10 mouse cellular contexts compared by ENCODE assay signal in genomic region chr5:75829850-75830625, GRCm38 (mm10).
A peak's percentile ranks its signal among the peaks of the same experiment; 100 is the strongest.
DNase-seq lines count a peak whose midpoint lies in the region; ATAC-seq and TF ChIP-seq lines count a peak whose summit lies in the region.
"Had no signal": no experiment of that assay in that cellular context is flagged by ENCODE, and none has a peak within 500 bp of the region (broad histone marks: within the 10 kb centered on the region; RNA-seq: fewer than 3 reads in every experiment).

No protein-coding gene starts in this region.

- no peak for TF ChIP-seq CTCF in CH12.LX (conservative IDR thresholded peaks at IDR 0.05 in 1 of 2, IDR thresholded peaks at IDR 0.05 in 1 of 2; ENCODE audit: low read depth in 2 of 2, low read length in 2 of 2)

- dilution Hi-C loops in CH12.LX (cut with MboI; ENCODE audit: extremely low pct_ligation_motif_present, extremely low pct_unique_long_range_greater_than_20kb, low sequenced_read_pairs): no loop called here

- H3K9me3 ChIP-seq in heart, embryonic 15.5 days (replicated peaks): no peaks in the 10 kb centered on the region
- H3K9me3 ChIP-seq in heart, embryonic 11.5 days (replicated peaks; ENCODE audit: control insufficient read depth, low read length): no peaks in the 10 kb centered on the region
- H3K9me3 ChIP-seq in CH12.LX (replicated peaks; ENCODE audit: low read length): no peaks in the 10 kb centered on the region
- H3K9me3 ChIP-seq in liver, embryonic 16.5 days (replicated peaks; ENCODE audit: control insufficient read depth, low read length): no peaks in the 10 kb centered on the region
- H3K9me3 ChIP-seq: neural tube, embryonic 12.5 days had no signal

- TF ChIP-seq POLR2A in CH12.LX (IDR thresholded peaks at IDR 0.05; ENCODE audit: low read depth, low read length): no peak

- 37% methylated on average over 6 of the region's 6 CpGs for WGBS in heart, embryonic 15.5 days
- WGBS in heart, embryonic 11.5 days (ENCODE audit: insufficient replicate concordance): 34% methylated on average over 6 of the region's 6 CpGs
- 24% methylated on average over 6 of the region's 6 CpGs for WGBS in liver, embryonic 16.5 days (ENCODE audit: insufficient replicate concordance)

- H3K4me2 ChIP-seq in heart, embryonic 15.5 days: no peak overlapping the region
- H3K4me2 ChIP-seq in heart, embryonic 11.5 days: no peak overlapping the region; the same call in 1 of the 2 replicates
- H3K4me2 ChIP-seq in CH12.LX (ENCODE audit: insufficient read depth, low read depth, poor library complexity, severe bottlenecking): no peak overlapping the region
- H3K4me2 ChIP-seq in liver, embryonic 16.5 days (ENCODE audit: low read depth, low read length): no peak overlapping the region
- H3K4me2 ChIP-seq: neural tube, embryonic 12.5 days had no signal

- no peaks in the 10 kb centered on the region for H3K36me3 ChIP-seq in heart, embryonic 15.5 days
- H3K36me3 ChIP-seq in heart, embryonic 11.5 days (ENCODE audit: control insufficient read depth, insufficient read depth, low read length): no peaks in the 10 kb centered on the region
- H3K36me3 ChIP-seq in CH12.LX (replicated peaks in 1 of 2; ENCODE audit: control insufficient read depth in 1 of 2, insufficient read depth in 1 of 2, low read length in 1 of 2): no peaks in the 10 kb centered on the region
- H3K36me3 ChIP-seq in liver, embryonic 16.5 days (ENCODE audit: control insufficient read depth, insufficient read depth): no peaks in the 10 kb centered on the region
- H3K36me3 ChIP-seq: neural tube, embryonic 12.5 days had no signal

- peak; percentile 15 for DNase-seq in CH12.LX (ENCODE audit: extremely low read depth)
- DNase-seq in embryo, embryonic 11 days: peak; percentile 28
- no peak for DNase-seq in layer of hippocampus, postnatal 14 days (ENCODE audit: low spot score in 2 of 2)
- no peak for DNase-seq in spleen, postnatal 36 days (ENCODE audit: low spot score in 2 of 2)
- no peak for DNase-seq in ovary, postnatal 36 days (ENCODE audit: low spot score)

- no peak overlapping the region for H3K4me3 ChIP-seq in heart, embryonic 15.5 days
- no peak overlapping the region for H3K4me3 ChIP-seq in heart, embryonic 11.5 days (ENCODE audit: low read depth, low read length)
- H3K4me3 ChIP-seq in CH12.LX (replicated peaks in 1 of 3; ENCODE audit: low read depth in 2 of 3, low read length in 2 of 3, poor library complexity in 1 of 3): no peak overlapping the region
- no peak overlapping the region for H3K4me3 ChIP-seq in liver, embryonic 16.5 days (ENCODE audit: low read depth, low read length)
- H3K4me3 ChIP-seq: neural tube, embryonic 12.5 days had no signal

- peaks cover 4% of the 10 kb centered on the region; the same call in 1 of the 2 replicates for H3K27me3 ChIP-seq in heart, embryonic 15.5 days
- H3K27me3 ChIP-seq in heart, embryonic 11.5 days (ENCODE audit: control insufficient read depth, insufficient read depth, low read length): no peaks in the 10 kb centered on the region
- H3K27me3 ChIP-seq in CH12.LX (replicated peaks): no peaks in the 10 kb centered on the region
- peaks cover 4% of the 10 kb centered on the region for H3K27me3 ChIP-seq in liver, embryonic 16.5 days (ENCODE audit: control insufficient read depth, insufficient read depth, low read depth, low read length)
- H3K27me3 ChIP-seq: neural tube, embryonic 12.5 days had no signal

- TF ChIP-seq EP300 in CH12.LX (IDR thresholded peaks at IDR 0.05; ENCODE audit: low read length): no peak

- peak; percentile 51; the same call in 1 of the 2 replicates for ATAC-seq in heart, embryonic 15.5 days (replicated peaks; ENCODE audit: insufficient number of reproducible peaks, insufficient read depth, low FRiP score, low read depth)
- no peak for ATAC-seq in heart, embryonic 11.5 days (replicated peaks; ENCODE audit: insufficient number of reproducible peaks, low FRiP score, low TSS enrichment)
- peak; percentile 3; the same call in 1 of the 2 replicates for ATAC-seq in liver, embryonic 16.5 days (ENCODE audit: low read depth)
- ATAC-seq: Patski had no signal

- H3K9ac ChIP-seq in heart, embryonic 15.5 days: no peak overlapping the region
- no peak overlapping the region for H3K9ac ChIP-seq in heart, embryonic 11.5 days (ENCODE audit: low read depth, low read length)
- H3K9ac ChIP-seq in CH12.LX (ENCODE audit: insufficient read depth, low read depth): no peak overlapping the region
- no peak overlapping the region for H3K9ac ChIP-seq in liver, embryonic 16.5 days (ENCODE audit: low read depth, low read length)
- H3K9ac ChIP-seq: neural tube, embryonic 12.5 days had no signal

- H3K27ac ChIP-seq in heart, embryonic 15.5 days: peak overlapping the region; percentile 46
- no peak overlapping the region for H3K27ac ChIP-seq in heart, embryonic 11.5 days (ENCODE audit: low read depth, low read length)
- no peak overlapping the region for H3K27ac ChIP-seq in CH12.LX (ENCODE audit: insufficient read depth, low read depth)
- no peak overlapping the region for H3K27ac ChIP-seq in liver, embryonic 16.5 days (ENCODE audit: low read length)
- H3K27ac ChIP-seq: neural tube, embryonic 12.5 days had no signal

- H3K79me2 ChIP-seq in CH12.LX (replicated peaks; ENCODE audit: control insufficient read depth, extremely low read depth, insufficient read depth, poor library complexity, severe bottlenecking): no peaks in the 10 kb centered on the region

- no peak for TF ChIP-seq RAD21 in CH12.LX (IDR thresholded peaks at IDR 0.05; ENCODE audit: low read depth, low read length)

- peaks cover 20% of the 10 kb centered on the region for H3K4me1 ChIP-seq in heart, embryonic 15.5 days (replicated peaks)
- H3K4me1 ChIP-seq in heart, embryonic 11.5 days (ENCODE audit: control insufficient read depth, insufficient read depth, low read length): peaks cover 4% of the 10 kb centered on the region; the same call in 1 of the 2 replicates
- peaks cover 0 to 9% of the 10 kb centered on the region in 2 experiments; a peak in 2 of 4 replicates for H3K4me1 ChIP-seq in CH12.LX (ENCODE audit: control insufficient read depth in 1 of 2, insufficient read depth in 2 of 2)
- H3K4me1 ChIP-seq in liver, embryonic 16.5 days (ENCODE audit: control insufficient read depth, low read depth, low read length): peaks cover 8% of the 10 kb centered on the region

- in situ Hi-C loops in CH12.LX (cut with MboI; ENCODE audit: low pct_ligation_motif_present, low pct_unique_long_range_greater_than_20kb, low sequenced_read_pairs): no loop called here

TF ChIP-seq in CH12.LX, 34 proteins besides CTCF, POLR2A, EP300 and RAD21:
- TF ChIP-seq PAX5 (IDR thresholded peaks at IDR 0.05; ENCODE audit: low read length) (no peak), CHD2 (IDR thresholded peaks at IDR 0.05; ENCODE audit: low read length) (no peak), BHLHE40 (IDR thresholded peaks at IDR 0.05; ENCODE audit: low read depth, low read length) (no peak), ELF1 (IDR thresholded peaks at IDR 0.05; ENCODE audit: low read depth, low read length) (no peak), MYC (IDR thresholded peaks at IDR 0.05; ENCODE audit: low read depth, low read length) (no peak), MAX (IDR thresholded peaks at IDR 0.05; ENCODE audit: low read length) (no peak), ZKSCAN1 (IDR thresholded peaks at IDR 0.05; ENCODE audit: borderline replicate concordance, low read depth, low read length) (no peak), TCF12 (IDR thresholded peaks at IDR 0.05; ENCODE audit: low read depth, low read length) (no peak), MAFK (IDR thresholded peaks at IDR 0.05; ENCODE audit: insufficient replicate concordance, low read length) (no peak), E2F4 (IDR thresholded peaks at IDR 0.05; ENCODE audit: insufficient replicate concordance, low read depth, low read length) (no peak), UBTF (IDR thresholded peaks at IDR 0.05; ENCODE audit: low read depth, low read length) (no peak), NRF1 (IDR thresholded peaks at IDR 0.05; ENCODE audit: low read depth, low read length) (no peak), JUN (IDR thresholded peaks at IDR 0.05; ENCODE audit: insufficient read depth, low read depth, low read length) (no peak), USF2 (conservative IDR thresholded peaks at IDR 0.05; ENCODE audit: low read depth, low read length) (no peak), JUND (conservative IDR thresholded peaks at IDR 0.05; ENCODE audit: low read depth, low read length) (no peak), MAZ (IDR thresholded peaks at IDR 0.05; ENCODE audit: low read depth, low read length) (no peak), SIN3A (IDR thresholded peaks at IDR 0.05; ENCODE audit: low read length) (no peak)

Comparison
In these comparisons a context has a peak if more than half of its experiments do, and no peak if none do; other contexts are left out.
1. DNase-seq: peak in CH12.LX (single experiment) and embryo, embryonic 11 days (single experiment); none in layer of hippocampus, postnatal 14 days (0 of 2), spleen, postnatal 36 days (0 of 2) and ovary, postnatal 36 days (single experiment).